Mouse (Mus musculus): Measurements from ENCODE around the gene Pgc.

Gene Pgc

DNA sequence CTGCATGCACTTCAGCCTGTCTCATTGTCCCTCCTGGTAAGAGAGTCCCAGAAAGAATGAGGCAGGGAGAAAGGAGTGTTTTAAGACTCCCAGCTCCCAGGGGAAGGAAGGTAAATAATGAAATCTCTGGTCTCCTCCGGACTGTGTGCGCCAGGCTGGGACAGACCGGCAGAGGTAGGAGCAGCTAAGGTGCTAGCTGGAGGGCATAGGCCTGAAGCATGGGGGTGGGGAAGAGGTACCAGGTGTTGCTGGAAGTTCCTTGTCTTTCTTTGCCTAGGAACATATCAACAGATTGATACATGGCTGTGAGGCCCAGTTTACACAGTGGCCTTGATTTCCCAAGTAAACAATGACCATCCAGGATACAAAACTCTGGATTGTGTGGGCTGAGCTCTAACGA, 17.7 kb upstream of the Pgc start:
- no peak for DNase-seq

DNA sequence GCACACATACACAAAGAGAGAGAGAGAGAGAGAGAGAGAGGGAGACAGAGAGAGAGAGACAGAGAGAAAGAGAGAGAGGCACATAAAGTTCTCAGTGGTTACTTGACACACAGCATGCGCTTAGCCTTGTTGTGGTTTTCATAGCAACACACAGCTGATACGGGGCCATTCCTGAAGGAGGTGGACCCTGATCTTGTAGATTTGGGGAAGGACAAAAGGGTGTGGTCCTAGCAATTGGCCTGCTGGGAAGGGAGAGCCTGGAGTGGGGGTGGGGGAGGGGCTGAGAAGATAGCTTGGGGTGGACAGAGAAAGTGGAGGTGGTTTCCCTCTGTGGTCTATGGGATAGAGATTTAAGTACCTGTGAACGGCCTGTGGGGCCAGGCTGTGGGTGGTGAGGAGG, 16.6 kb upstream of the Pgc start:
- DNase-seq = no peak

DNA sequence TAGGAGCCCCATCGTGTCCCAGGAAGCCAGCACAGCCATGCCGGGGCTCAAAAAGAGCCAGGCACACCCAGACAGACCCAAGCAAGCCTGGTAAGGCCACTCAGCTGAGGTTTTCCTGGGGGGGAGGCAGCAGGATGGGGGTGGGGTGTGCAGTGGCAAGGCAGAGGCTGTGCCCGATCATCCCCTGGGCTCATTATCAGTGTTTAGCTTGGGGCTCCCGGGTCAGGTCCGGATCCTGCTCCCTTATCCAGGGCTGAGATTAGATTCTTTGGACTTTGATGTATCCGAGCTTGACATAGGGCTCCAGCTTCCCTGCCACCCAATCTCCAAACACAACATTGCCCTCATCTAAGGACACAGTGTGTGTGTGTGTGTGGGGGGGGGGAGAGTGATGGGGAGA, 14.8 kb upstream of the Pgc start:
- no peak for DNase-seq

DNA sequence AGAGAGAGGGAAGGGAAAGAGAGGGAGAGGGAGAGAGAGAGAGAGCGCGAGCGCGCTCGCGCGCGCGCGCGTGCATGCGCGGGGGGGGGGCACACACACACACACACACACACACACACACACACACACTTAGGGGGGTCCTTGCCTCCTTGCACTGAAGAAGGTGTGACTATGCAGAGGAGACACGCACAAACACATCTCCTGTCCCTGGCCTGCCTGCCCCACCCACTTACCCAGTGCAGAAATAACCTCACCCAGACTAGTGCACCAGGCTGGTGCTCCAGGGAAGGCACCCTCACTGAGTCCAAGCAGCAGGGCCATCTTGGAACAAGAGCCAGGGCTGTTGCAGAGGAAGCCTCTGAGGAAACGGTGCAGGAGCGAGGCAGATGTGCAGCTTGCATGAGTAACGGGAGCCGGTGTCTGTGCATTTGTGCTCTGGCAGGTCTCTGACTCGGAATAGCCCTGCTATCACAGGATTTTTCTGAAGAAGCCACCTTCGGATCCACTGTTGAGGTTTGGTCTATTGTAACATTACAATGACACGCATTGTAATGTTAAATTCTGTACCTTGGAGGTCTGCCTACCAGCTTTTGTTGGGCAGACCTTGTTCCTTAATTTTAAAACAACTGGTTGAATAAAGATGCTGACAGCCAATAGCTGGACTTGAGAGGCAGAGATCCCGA, 13.6 kb upstream of the Pgc start:
- no peak for DNase-seq

DNA sequence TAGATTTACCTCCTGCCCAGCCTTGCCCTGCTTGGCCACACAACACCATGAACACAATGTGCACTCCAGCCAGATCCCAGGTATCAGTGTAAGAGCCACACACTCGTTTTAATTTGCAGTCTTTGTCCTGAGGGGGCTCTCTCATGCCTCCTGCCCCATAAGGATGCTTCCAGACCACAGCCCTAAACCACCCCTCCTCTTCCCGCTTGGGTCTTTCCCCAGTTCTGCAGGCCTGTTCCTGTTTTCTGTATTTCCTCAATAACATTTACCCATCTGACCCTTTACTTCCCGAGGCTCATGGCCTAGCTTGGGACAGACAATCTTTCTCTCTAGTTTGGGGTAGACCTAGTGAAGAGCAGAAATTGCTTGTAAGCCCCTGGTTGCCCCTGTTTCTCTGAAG, 11.6 kb upstream of the Pgc start:
- DNase-seq = no peak

DNA sequence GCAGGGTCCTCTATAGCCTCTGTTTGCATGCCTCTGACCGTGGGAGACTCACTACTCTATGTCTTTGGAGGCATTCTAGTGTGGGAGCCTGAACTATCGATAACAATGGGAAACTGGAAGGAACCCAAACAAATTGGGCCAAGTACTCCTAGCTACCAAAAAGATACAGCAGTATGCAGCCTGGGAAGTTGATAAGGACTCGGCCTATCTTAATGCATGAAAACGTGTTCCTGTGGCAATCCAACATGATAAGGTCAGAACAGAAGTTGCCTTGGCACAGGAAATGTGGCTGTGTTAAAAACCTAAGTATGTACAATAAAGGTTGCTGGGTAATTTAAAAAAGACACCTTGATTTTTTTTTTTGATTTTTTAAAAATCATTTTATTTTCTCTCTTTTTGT, 5.5 kb upstream of the Pgc start:
- DNase-seq = no peak

DNA sequence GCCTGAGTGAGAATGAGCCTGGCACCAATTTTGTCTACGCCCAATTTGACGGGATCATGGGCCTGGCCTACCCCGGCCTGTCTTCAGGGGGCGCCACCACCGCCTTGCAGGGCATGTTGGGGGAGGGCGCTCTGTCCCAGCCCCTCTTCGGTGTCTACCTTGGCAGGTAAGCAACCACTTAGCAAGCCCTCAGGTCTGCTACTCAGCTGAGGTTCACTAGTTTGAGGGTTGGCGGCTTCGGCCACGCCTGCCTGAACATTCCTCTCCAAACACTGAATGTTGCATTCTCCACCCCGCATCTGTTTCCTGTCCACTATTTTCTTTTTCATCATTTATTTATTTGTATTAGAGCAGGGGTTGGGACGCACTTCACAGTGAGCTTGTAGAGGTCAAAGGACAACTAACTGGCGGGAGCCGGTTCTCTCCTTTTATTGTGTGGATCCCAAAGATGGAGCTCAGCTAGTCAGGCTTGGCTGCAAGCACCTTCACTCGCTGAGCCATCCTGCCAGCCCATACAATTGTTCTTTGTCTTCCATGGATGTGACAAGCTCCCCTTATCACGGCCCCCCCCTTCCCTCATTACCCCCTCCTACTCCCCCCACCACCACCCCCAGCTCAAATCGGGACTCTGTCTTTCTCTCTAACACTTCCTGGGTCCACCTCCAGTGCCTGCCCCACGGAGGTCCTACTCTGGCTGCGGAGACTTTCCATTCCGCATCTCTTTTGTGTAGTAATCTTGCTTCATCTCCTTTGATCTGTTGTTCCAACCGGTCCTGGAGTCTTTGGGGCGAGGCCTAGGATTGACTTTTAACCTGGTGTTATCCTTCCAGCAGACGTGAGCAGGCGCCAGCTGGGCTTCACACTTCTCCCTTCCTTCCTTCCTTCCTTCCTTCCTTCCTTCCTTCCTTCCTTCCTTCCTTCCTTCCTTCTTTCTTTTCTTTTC, 4.3 kb downstream of the Pgc start:
- DNase-seq = no peak

DNA sequence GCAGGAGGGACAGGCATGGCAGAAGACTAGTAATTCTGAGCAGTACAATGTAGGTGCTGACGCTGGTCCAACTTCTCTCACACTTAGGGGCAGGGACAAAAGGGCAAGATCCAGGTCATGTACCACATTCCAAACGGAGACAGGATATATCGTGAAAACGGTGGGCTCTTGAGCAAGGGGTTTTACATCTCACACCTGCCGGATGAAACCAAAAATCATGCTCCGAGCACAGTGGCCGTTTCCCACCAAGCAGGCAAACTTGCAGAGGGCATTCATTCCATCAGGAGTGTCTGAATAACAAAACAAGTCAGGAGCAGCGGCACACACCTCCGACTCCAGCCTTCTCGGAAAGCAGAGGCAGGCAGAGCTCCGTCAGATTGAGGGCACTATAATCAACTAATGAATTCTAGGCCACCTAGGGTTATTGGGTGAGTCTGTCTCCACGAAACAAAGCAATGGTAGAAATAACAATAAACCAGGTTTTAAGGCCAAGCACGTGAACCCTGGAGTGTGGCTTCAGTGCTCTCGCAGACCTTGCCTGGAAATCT, 9.0 kb downstream of the Pgc start:
- DNase-seq = no peak

DNA sequence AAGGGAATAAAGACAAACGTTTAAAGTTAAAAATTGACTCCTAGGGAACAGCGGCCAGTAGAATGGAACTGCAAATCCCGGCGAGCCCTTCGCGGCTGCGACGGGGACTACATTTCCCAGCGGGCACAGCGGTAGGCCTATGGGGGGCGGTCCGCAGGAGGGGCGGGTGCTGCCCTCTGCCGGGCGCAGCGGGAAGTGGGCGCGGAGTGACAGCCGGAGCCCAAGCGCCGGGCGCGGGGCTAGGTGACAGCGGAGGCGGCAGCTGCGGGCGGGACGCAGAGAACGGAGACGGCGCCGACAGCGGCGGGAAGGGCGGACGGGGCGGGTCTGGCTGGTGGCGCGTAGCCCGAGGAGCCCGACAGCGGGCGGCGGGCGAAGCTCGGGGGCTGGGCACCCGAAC, 10.2 kb downstream of the Pgc start, which contains the start of gene Tfeb:
Gene Tfeb, plus strand, starts transcription at position 175 of the 400 bp plus-strand sequence.
- peak; percentile 98 for DNase-seq

DNA sequence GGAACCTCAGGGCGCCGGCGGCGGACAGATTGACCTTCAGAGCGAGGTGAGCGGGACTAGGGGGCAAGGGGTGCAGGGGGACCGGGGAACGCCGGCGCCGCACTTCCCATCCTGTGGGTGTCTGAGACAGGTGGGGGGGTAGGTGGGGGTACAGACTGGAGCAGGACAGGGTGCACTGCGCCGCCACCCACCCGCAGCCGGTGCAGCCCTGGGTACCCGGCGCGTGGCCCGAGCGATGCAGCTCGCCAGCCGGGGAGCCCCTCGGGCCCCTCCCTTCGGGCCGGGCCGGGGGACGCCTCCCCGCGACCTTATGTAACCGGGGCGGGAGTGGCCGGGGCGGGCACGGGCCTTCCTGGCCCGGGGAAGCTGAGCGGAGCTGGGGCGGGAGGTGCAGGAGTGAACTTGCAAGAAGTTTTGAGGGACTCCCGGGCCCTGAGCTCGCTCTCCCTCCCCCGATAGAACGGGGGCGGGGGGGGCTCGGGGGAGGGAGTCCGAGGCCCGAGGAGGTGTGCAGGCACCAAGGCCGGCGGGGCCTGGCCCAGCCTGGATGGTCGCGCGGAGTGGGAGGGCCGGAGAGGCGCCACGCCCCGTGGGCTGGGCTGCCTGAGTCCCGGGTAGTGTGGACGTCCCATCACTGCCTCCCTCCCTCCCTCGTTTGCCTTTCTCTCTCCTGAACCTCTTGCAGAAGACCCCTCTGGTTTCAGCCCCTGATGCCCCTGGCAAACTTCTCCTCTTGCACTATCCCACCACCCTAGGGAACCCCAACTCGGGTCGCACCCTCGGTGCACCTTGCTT, 10.8 kb downstream of the Pgc start:
- peak; percentile 77 to 83 for DNase-seq

DNA sequence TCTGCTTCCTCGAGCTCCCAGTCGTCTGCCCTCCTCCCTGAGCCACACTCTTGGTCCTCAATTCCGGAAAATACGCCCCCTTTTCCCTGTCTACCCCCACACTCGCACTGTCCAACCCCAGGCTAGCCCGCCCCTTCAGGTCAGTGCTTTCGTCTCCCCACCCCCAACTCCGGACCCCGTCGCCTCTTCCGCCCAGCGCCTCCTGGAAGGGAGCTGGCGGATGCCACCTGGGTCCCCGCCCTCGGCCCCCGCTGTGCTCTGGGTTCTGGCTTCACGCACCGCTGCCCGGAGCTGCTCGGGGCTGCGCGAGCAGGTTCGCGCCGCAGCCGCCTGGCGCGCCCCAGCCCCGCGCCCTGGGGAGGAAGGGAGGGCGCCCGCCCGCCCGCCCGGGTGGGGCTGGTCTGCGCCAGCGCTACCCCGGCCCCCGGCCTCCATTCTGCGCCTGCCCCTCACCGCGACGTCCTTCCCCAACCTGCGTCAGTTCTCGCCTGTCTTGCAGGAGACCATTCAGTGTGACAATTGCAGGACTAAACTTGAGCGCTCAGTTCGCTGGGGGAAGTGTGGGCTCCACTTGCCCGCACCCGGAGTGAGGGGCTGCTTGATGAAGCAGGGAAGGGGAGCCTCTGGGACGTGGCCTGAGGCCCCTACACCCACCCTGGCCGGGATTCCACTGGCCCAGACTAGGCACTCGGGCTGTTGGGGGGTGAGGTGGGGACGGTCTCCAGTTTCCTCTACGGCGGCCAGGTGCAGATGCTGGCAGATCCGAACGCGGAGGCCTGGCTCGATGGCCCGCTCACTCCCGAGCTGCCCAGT, 11.6 kb downstream of the Pgc start:
- peak; percentile 37 to 52 for DNase-seq

DNA sequence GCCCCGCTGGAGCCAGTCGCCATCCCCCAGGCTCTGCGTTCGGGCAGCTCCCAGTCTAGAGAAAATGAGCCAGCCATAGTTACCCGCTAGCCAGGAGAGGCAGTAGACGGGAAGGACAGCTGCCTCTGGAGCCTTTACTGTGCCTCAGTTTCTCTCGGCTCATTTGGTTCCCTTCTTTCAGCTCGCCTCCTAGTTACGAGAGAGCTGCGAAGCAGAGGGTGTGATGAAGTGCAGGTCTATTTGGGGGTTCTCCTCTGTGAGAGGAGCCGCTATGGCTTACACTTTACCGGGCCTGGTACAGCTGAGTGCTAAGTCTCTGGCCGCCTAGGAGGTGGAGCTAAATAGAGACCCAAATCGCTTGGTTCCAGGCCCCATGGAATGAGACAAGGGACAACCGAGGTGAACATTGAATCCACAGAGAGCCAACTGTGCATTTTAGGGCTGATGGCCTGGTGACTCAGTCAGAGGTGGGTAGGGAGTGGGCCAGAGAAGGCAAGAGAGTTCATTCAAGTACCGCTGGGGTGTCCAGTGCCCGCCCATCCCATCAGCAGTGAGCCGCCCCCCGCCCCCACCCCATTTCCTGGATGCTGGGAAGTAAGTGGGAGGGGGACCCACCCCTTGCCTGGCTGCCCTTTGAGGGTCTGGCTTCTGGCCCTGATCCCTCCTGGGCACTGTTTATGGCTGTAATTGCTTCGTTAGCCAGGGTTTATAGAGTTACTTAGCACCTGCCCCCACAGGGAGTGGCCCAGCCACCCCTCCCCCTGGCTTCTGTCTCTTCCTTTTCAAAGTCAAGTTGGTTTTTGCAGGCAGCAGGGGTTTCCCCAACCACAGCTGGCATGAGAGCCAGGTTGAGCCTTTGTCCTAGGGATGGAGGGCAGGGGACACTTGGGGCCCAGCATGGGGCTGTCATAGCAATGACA, 12.5 kb downstream of the Pgc start:
- DNase-seq = no peak

DNA sequence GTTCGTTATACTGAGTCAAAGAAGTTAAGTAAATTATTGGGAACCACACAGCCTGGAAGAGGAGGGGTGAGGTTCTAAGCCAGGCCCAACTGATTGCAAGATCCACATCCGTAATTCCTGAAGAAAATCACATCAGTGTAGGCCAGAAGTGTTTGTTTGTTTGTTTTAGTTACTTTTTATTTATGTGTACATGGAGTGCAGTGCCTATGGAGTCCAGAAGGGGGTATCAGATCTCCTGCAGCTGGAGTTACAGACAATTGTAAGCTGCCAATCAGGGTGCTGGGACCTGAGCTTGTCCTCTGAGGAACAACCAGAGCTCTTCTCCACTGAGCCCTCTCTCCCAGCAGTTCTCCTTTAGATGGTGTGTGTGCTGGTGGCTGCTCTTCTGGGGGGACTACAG, 13.5 kb downstream of the Pgc start:
- no peak for DNase-seq

DNA sequence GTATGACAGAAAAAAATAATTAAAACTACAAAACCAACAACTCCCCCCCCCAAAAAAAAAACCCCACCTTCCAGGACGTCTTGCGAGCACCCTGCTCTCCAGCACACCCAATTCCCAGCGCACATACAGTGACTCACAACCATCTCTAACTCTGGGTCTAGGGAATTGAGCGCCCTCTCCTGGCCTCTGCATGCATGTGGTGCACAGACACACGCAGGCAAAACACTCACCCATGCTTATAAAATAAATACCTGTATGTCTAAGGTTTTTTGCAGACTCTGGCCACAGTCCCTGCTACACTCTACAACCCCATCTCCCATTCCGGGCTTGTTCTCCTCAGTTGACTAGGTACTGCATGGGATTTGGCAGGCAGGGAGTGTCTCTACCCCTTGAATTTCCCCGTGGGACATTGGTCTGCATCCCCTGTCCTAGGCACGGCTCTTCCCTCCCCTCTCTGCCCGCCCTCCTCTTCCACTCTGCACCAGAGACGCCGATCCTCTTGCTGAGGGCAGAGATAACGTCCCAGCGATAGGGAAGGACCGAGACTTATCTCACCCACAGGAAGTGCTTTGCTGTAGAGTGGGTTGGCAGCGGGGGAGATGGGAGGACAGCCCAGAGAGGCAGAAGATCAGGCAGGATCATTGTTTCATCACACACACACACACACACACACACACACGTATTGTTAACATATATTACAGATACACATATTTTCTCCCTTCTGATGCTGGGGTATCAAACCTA, 16.5 kb downstream of the Pgc start:
- no peak for DNase-seq

DNA sequence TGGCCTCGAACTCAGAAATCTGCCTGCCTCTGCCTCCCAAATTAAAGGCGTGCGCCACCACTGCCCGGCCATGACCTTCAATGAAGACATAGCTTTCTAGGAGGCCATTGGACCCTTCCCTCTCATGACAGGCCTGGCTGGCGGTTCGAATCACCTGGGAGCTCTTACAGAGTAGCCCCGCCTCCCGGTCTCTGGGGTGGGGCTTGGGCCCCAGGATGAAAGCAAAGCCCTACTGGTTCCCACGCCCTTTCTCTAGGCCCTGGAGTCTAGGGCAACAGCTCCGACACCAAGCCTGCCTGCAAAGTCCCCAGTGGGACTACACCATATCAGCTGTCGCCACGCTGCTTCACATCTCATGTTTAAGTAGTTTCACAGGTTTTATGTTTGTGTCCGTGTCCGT, 17.4 kb downstream of the Pgc start:
- DNase-seq = no peak

DNA sequence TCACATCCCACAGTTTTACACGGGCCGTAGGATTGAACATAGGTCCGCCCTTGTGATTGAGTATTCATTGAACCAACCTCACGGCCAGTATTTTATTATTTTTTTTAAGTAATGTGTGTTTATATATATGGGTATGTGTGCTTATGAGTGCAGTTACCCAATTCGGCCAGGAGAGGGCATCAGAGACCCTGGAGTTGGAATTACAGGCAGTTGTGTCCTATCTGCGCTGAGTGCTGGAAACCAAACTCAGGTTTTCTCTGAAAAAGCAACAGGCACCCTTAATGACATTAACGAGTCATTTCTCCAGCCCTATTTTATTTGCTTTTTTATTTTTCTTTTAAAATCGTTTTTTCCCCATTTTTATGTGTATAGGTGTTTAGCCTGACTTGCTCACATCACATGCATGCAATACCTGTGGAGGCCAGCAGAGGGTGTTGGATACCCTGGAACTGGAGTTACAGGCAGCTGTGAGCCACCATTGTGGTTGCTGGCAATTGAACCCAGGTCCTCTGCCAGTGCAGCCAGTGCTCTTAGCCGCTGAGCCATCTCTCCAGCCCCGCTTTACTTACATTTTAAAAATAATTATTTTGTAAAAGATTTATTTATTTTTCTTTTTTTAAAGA, 18.2 kb downstream of the Pgc start:
- DNase-seq = no peak

DNA sequence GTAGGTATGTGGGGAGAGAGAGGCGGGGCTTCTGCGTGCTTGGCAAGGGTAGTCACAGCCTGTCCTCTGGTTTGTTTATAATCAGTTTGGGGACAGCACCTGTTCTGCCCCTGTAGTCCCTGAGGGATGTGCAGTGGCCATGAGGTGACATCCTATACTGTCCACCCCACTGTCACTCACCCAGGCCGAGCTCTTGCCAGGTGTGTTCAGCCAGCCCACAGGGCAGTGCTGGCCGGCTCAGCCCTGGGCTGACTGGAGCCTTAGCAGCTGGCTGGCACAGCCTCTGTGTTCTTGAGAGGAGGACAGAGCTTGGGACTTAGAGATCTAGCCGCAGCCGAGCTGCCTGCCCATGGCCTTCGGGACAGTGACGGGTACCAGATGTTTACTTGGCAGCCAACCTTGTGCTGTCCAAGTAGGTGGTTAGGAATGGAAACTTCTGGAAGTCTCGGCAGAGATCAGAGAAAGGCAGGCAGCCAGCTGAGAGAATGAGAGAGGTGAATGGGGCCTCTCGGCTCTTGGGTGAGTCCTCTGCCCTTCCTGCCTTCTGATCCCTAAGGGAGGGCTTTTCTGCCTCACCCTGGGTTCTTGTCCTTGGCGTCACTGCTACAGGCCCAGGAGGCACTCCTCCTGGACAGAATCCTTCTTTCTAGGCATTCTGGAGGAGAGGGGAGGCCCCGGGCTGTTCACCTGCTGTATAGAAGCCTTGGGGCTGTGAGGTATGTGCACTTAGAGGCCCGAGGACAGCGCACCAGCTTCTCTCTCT, 22.3 kb downstream of the Pgc start:
- DNase-seq = no peak

DNA sequence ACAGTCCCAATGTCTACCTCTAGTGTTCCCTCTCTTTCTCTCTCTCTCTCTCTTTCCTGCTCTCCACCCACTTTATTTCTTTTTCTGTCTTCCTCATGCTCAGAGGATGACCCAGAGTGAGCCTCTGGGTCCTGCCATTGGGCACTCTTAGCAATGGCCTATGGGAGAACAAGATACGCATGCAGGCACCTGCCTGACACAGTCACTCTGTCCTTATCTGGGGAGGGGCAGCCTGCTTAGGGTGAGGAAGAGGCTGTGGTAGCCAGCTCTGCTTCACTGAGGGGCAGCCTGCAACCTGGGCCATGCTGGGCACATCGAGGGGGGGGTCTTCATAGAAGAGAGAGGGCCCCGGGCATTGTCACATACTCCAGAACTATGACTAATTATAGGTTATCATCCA, 23.0 kb downstream of the Pgc start:
- no peak for DNase-seq

DNA sequence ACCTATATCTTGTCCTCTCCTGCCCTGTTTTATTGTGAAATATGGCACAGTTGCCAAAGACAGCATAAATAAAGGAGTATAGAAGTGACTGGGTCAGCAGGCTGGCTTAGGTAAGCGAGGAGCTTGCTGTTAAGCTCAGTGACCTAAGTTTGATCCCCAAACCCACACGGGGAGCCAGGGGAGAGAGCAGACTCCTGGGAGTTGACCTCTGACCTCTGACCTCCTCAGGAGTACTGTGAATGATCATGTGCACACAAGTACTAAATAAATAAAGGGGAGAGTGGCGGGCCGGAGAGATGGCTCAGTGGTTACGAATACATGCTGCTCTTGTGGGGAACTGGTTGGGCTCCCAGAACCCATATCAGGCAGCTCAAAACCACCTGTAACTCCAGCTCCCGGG, 23.5 kb downstream of the Pgc start:
- DNase-seq = no peak

Data from cerebellum, postnatal 36 days (tissue).